Mouse (Mus musculus) heart, postnatal 0 days (tissue): ENCODE results near the gene Acaa1b.

ENCODE experiments used
- CTCF ChIP-seq: IDR thresholded peaks from 2 replicates; pipeline ENCODE4 v1.5.1; 2016; ENCODE audit warnings: antibody characterized with exemption, control low read depth, low read depth
- EP300 ChIP-seq: IDR thresholded peaks from 2 replicates; pipeline ENCODE4 v1.6.1; 2016; ENCODE audit warnings: antibody characterized with exemption, low read depth

- TF ChIP-seq EP300 (no peak), CTCF (no peak)
These were observed 10.7 kb upstream of the Acaa1b start for GRCm38 (mm10) chr9:119167608-119168007.
